Mouse (Mus musculus) lung, postnatal 0 days (tissue): ENCODE measurements at regions not wholly inside any gene's neighbourhood (a gene's known extent, or its start where the extent isn't known, plus 50 kb on each side); places are given as distances from the start of the nearest gene placed in this dataset.

Experiments
- ATAC-seq: fragments of 200-750 bp; cut with Nextera tagmentation; 2 replicates; pipeline ENCODE4 v1.8.0; 2017; ENCODE audit warnings: moderate library complexity
- DNase-seq: peaks from one replicate; pipeline ENCODE4 v3.0.0-alpha.2; 2016; ENCODE audit warnings: low spot score
- H3K27ac ChIP-seq: fragments of 300-500 bp; sonication (generic); 2 replicates; pipeline ENCODE4 v1.5.1; 2014; ENCODE audit warnings: antibody characterized with exemption, mild to moderate bottlenecking, low read length, mixed read lengths
- H3K27me3 ChIP-seq: fragments of 300-500 bp; sonication (generic); replicated peaks from 2 replicates; pipeline ENCODE4 v1.6.1; 2014; ENCODE audit warnings: low read length, mixed read lengths; ENCODE audit not compliant: insufficient read depth
- H3K36me3 ChIP-seq: fragments of 300-500 bp; sonication (generic); 2 replicates; pipeline ENCODE4 v1.6.1; 2014; ENCODE audit warnings: low read length, mixed read lengths; ENCODE audit not compliant: insufficient read depth
- H3K4me1 ChIP-seq: fragments of 300-500 bp; sonication (generic); 2 replicates; pipeline ENCODE4 v1.6.1; 2014; ENCODE audit warnings: antibody characterized with exemption, low read depth, low read length, mixed read lengths; ENCODE audit not compliant: insufficient read depth
- H3K4me2 ChIP-seq: fragments of 300-500 bp; sonication (generic); replicated peaks from 2 replicates; pipeline ENCODE4 v1.6.1; 2014; ENCODE audit warnings: low read depth, mild to moderate bottlenecking, low read length, moderate library complexity, mixed read lengths
- H3K4me3 ChIP-seq: fragments of 300-500 bp; sonication (generic); 2 replicates; pipeline ENCODE4 v1.5.1; 2014; ENCODE audit warnings: low read depth, low read length
- H3K9ac ChIP-seq: fragments of 300-500 bp; sonication (generic); replicated peaks from 2 replicates; pipeline ENCODE4 v1.6.1; 2014; ENCODE audit warnings: low read depth, mild to moderate bottlenecking
- H3K9me3 ChIP-seq: fragments of 300-500 bp; sonication (generic); 2 replicates; pipeline ENCODE4 v1.6.1; 2016; ENCODE audit warnings: low read length, mixed read lengths
- CTCF ChIP-seq: IDR thresholded peaks from 2 replicates; pipeline ENCODE4 v1.5.1; 2016; ENCODE audit warnings: antibody characterized with exemption, mild to moderate bottlenecking
- EP300 ChIP-seq: IDR thresholded peaks from 2 replicates; pipeline ENCODE4 v1.6.1; 2016; ENCODE audit warnings: antibody characterized with exemption, mild to moderate bottlenecking, control low read depth
- WGBS: fragments of 180-500 bp; shearing (Covaris S2); extraction: QIAGEN DNeasy Blood & Tissue Kit; methylation state at CpG from one replicate; pipeline ENCODE4 v1.1.7; 2014; 5-methylcytosine and 5-hydroxymethylcytosine counted together

DNA sequence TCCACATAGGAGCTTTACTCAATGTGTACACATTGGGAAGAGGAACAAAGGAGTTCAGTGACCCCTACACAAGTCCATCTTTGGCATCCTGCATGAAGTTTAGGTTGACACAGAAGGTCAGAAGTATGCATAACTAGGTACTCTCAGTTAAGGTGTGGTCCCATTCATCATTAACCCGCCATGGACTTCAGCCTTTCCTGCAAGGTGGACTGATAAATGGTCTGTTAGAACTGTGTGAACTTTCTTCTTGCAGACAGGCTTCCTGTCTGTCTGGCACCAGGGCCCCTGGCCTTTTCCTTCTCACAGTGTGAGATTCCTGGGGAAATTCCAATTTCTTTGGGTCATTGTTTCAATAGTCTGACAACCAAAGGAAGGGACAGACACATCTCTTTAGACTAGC lies 121.5 kb upstream of the Egfl6 start:
- no peak overlapping the region for H3K9ac ChIP-seq
- DNase-seq (no peak), ATAC-seq (no peak)

DNA sequence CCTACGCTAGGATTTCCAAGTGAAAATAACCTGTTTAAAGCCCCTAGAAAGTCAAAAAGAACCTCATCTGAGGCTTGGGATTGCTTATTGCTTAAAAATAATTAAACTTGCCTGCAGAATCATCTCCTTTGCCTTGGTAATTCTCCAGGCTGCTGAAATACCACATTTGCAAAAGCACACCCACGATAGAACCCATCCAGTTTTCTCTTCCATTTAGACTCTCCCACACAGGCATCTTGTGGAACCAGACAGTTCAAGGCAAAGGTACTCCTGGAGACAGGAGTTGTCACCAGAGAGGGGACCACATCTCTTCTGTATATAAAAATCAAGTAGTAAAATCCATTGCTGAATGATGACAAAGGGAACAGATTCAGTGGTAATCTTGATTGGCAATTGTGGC lies 118.8 kb upstream of the Egfl6 start:
- TF ChIP-seq CTCF (no peak), EP300 (no peak)
- no peaks in the 10 kb centered on the region for H3K36me3 ChIP-seq
- no peaks in the 10 kb centered on the region for H3K4me1 ChIP-seq
- DNase-seq (no peak), ATAC-seq (no peak)
- H3K9ac ChIP-seq: no peak overlapping the region
- WGBS: 91% methylated on average over 2 of the region's 2 CpGs
- no peaks in the 10 kb centered on the region for H3K9me3 ChIP-seq
- H3K27me3 ChIP-seq: no peaks in the 10 kb centered on the region
- no peak overlapping the region for H3K4me3 ChIP-seq
- no peak overlapping the region for H3K4me2 ChIP-seq
- no peak overlapping the region for H3K27ac ChIP-seq

More for the DNA sequence above, 121.5 kb upstream of the Egfl6 start:
- H3K27ac ChIP-seq: no peak overlapping the region
- H3K4me3 ChIP-seq: no peak overlapping the region
- H3K9me3 ChIP-seq: no peaks in the 10 kb centered on the region
- H3K4me2 ChIP-seq: no peak overlapping the region
- H3K4me1 ChIP-seq: no peaks in the 10 kb centered on the region
- 33% methylated on average over 1 of the region's 1 CpGs for WGBS
- H3K27me3 ChIP-seq: no peaks in the 10 kb centered on the region
- no peaks in the 10 kb centered on the region for H3K36me3 ChIP-seq
- no peak for TF ChIP-seq CTCF
- TF ChIP-seq EP300: no peak

DNA sequence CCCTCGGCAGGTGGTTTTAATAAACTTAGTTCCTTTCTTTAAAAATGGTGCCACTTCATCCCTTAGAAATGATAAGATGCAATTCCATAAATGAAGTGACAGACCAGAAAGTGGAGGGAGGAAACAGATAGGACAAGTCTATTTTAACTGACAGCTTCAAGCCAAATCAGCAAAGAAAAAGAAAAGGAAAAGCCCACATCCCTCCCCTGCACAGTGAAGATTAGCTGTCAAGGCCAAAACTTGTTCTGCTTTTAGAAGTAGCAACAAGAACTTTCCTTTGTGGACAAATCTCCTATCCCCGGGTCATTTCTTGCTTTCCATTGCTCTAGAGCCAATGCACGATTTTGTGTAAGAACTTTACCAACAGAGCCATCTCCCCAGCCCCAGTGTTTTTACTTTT lies 108.7 kb upstream of the Egfl6 start:
- H3K27me3 ChIP-seq: no peaks in the 10 kb centered on the region
- H3K9me3 ChIP-seq: no peaks in the 10 kb centered on the region
- ATAC-seq: no peak
- no peak overlapping the region for H3K4me2 ChIP-seq
- WGBS: 54% methylated on average over 3 of the region's 3 CpGs
- H3K4me3 ChIP-seq: no peak overlapping the region
- no peak overlapping the region for H3K27ac ChIP-seq
- no peaks in the 10 kb centered on the region for H3K36me3 ChIP-seq
- H3K9ac ChIP-seq: no peak overlapping the region
- no peak for DNase-seq
- TF ChIP-seq CTCF: no peak
- no peak for TF ChIP-seq EP300
- no peaks in the 10 kb centered on the region for H3K4me1 ChIP-seq

DNA sequence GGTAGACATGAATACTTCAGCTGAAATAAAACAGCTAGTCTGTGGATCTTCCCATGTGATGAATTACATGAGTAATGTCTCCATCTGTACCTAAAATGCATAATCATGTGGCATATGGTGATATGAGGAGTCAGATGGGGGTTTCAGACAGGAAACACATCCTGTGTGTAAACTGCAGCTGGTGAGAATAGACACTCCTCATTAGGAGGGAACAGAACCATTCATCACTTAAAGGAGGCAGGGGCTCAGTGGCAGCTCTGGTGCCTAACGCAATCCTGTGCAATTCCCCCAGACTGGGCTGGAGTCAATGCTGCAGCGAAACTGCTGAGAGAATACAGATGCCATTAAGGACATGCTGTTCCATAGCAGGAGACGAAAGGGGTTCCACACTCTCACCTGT lies 103.3 kb upstream of the Egfl6 start:
- no peak overlapping the region for H3K4me3 ChIP-seq
- no peak for ATAC-seq
- no peak for DNase-seq
- no peaks in the 10 kb centered on the region for H3K36me3 ChIP-seq
- no peak overlapping the region for H3K27ac ChIP-seq
- H3K4me2 ChIP-seq: no peak overlapping the region
- WGBS: 55% methylated on average over 3 of the region's 3 CpGs
- no peak overlapping the region for H3K9ac ChIP-seq
- H3K9me3 ChIP-seq: no peaks in the 10 kb centered on the region
- TF ChIP-seq CTCF (no peak), EP300 (no peak)
- no peaks in the 10 kb centered on the region for H3K27me3 ChIP-seq
- no peaks in the 10 kb centered on the region for H3K4me1 ChIP-seq

DNA sequence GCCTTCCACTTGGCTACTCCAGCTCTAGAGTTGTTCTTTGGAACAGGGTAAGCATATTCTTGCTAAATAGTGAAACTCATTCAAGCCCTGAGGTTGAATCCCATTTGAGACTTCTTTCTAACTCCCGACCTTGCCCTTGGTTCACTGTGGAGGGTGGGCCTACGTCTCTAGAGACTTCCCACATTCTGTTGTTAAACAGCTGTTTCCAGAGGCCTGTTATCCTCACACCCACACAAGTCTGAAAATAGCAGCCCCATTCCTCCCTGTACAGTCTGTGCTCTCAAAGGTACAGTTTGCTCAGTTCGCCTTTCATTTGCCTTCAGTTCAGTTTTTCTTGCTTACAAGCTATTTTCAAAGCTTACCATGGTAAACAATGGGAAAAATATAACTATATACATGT lies 87.9 kb upstream of the Egfl6 start:
- TF ChIP-seq EP300 (no peak), CTCF (no peak)
- no peak overlapping the region for H3K9ac ChIP-seq
- 64% methylated on average over 3 of the region's 3 CpGs for WGBS

DNA sequence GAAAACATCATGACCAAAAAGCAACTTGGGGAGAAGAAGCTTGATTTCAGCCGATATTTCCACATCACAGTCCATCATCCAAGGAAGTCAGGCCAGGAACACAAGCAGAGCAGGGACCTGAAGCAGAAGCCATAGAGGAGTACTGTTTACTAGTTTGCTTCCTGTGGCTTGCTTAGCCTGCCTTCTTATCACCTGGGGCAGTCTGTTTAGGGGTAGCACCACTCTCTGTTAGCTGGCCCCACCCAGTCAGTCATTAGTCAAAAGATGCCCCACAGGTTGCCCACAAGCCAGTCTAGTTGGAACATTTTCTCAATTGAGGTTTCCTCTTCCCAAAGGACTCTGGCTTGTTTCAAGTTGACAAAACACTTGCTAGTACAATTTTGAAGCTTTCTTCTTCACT lies 87.1 kb upstream of the Egfl6 start:
- no peaks in the 10 kb centered on the region for H3K27me3 ChIP-seq
- H3K4me1 ChIP-seq: no peaks in the 10 kb centered on the region
- WGBS: 73% methylated on average over 1 of the region's 1 CpGs
- H3K9me3 ChIP-seq: no peaks in the 10 kb centered on the region
- DNase-seq (no peak), ATAC-seq (no peak)
- no peak overlapping the region for H3K27ac ChIP-seq
- no peaks in the 10 kb centered on the region for H3K36me3 ChIP-seq
- TF ChIP-seq EP300 (no peak), CTCF (no peak)
- H3K9ac ChIP-seq: no peak overlapping the region
- no peak overlapping the region for H3K4me3 ChIP-seq
- H3K4me2 ChIP-seq: no peak overlapping the region

More for the DNA sequence above, 87.9 kb upstream of the Egfl6 start:
- DNase-seq (no peak), ATAC-seq (no peak)
- Histone ChIP-seq H3K27ac (no peak overlapping the region), H3K27me3 (no peaks in the 10 kb centered on the region), H3K9me3 (no peaks in the 10 kb centered on the region), H3K4me2 (no peak overlapping the region), H3K36me3 (no peaks in the 10 kb centered on the region), H3K4me3 (no peak overlapping the region), H3K4me1 (no peaks in the 10 kb centered on the region)

DNA sequence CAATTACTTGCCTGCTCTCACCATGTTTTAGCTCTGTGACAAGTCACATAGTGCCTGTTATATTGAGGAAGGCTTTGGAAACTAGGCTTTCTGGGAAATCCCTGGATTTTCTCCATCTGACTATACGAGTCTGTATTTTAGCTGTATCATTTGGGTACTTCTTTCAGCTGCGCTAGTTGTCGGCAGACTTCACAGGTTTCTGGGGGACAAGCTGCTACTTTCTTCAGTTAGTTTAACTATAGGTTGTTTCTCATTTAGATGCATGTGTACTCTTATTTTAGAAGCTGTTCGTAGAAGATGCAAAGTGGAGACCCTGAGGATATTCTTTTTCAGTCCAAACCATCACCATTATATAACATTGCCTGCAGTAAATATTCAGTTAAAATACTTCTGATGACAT lies 86.3 kb upstream of the Egfl6 start:
- Histone ChIP-seq H3K4me1 (no peaks in the 10 kb centered on the region), H3K9ac (no peak overlapping the region), H3K36me3 (no peaks in the 10 kb centered on the region), H3K27ac (no peak overlapping the region), H3K4me3 (no peak overlapping the region), H3K9me3 (no peaks in the 10 kb centered on the region), H3K27me3 (no peaks in the 10 kb centered on the region), H3K4me2 (no peak overlapping the region)
- DNase-seq (no peak), ATAC-seq (no peak)
- 92% methylated on average over 4 of the region's 4 CpGs for WGBS
- TF ChIP-seq CTCF: no peak
- no peak for TF ChIP-seq EP300
